Mouse (Mus musculus): ENCODE data around the gene Ubald2. TPM values are rescaled to one million over a fixed set of nuclear protein-coding genes. Genes with fewer than 3 reads are reported as not detected.
"Not testable (repeated sequence)": the region's sequence is repeated elsewhere in the genome, so short reads cannot be mapped to it uniquely, and the experiment has no call there.

The Ubald2 gene
- polyA plus RNA-seq, 1 experiment from 2014 or later: 92.4 TPM

DNA sequence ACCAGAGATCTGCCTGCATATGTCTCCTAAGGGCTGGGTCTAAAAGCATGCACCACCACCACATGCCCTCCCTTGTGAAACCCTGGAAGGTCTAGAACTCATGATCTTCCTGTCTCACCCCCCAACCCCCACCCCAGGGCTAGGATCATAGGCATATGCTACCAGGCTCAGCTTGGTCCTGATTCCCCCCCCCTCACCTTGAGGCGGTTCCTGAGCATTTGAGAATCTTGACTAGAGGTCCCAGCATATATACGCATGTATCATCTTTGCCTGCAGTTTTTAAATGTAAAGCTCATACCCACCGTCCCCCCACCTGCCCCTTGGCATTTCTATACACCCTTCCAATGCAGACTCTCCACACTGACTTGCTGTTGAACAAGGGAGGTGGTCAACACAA is 37.0 kb upstream of the Ubald2 start:
- no peak for DNase-seq (ENCODE audit: low spot score)
- no peaks in the 10 kb centered on the region for H3K27me3 ChIP-seq (ENCODE audit: control insufficient read depth, insufficient read depth, low read length)
- ATAC-seq (ENCODE audit: insufficient read depth, low FRiP score, low TSS enrichment): no peak
- H3K4me2 ChIP-seq (ENCODE audit: low read depth): no peak overlapping the region
- no peak overlapping the region for H3K27ac ChIP-seq (ENCODE audit: low read depth, low read length)
- H3K4me3 ChIP-seq (ENCODE audit: low read depth, low read length): no peak overlapping the region
- no peak overlapping the region for H3K9ac ChIP-seq (ENCODE audit: low read length)
- 100% methylated on average over 3 of the region's 3 CpGs for whole genome bisulfite sequencing
- no peaks in the 10 kb centered on the region for H3K36me3 ChIP-seq (ENCODE audit: control insufficient read depth, insufficient read depth, low read length)
- no peaks in the 10 kb centered on the region for H3K9me3 ChIP-seq (ENCODE audit: control insufficient read depth, low read length)
- H3K4me1 ChIP-seq (ENCODE audit: control insufficient read depth, insufficient read depth, low read length): no peaks in the 10 kb centered on the region

- Histone ChIP-seq H3K9me3 (ENCODE audit: control insufficient read depth, low read length) (no peaks in the 10 kb centered on the region), H3K27me3 (ENCODE audit: control insufficient read depth, insufficient read depth, low read length) (no peaks in the 10 kb centered on the region), H3K4me1 (ENCODE audit: control insufficient read depth, insufficient read depth, low read length) (no peaks in the 10 kb centered on the region), H3K9ac (ENCODE audit: low read length) (no peak overlapping the region), H3K4me3 (ENCODE audit: low read depth, low read length) (no peak overlapping the region), H3K4me2 (ENCODE audit: low read depth) (no peak overlapping the region), H3K27ac (ENCODE audit: low read depth, low read length) (no peak overlapping the region), H3K36me3 (ENCODE audit: control insufficient read depth, insufficient read depth, low read length) (no peaks in the 10 kb centered on the region)
- 85% methylated on average over 8 of the region's 8 CpGs for WGBS
- no peak for ATAC-seq (ENCODE audit: insufficient read depth, low FRiP score, low TSS enrichment)
- no peak for DNase-seq (ENCODE audit: low spot score)
Observed at GRCm38 (mm10) chr11:116397517-116398347, 36.2 kb upstream of the Ubald2 start.

DNA sequence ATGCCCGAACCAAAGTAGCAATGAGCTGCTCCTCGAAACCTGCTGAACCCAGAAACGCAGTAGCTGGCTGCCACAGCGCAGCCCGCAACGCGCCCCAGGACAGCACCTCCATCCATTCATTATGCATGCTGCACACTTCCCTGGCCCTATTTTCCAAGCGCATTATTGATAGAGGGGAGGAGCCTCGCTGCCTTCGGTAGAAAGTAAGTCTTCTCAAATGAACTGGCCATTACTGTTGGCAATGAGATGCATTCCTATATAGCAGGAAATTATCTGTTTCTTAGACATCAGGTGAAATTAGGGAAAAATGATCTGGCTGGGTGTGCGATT is 35.6 kb upstream of the Ubald2 start:
- 88% methylated on average over 11 of the region's 11 CpGs for WGBS
- Histone ChIP-seq H3K27ac (ENCODE audit: low read depth, low read length) (no peak overlapping the region), H3K9ac (ENCODE audit: low read length) (no peak overlapping the region), H3K9me3 (ENCODE audit: control insufficient read depth, low read length) (no peaks in the 10 kb centered on the region), H3K4me1 (ENCODE audit: control insufficient read depth, insufficient read depth, low read length) (no peaks in the 10 kb centered on the region), H3K4me3 (ENCODE audit: low read depth, low read length) (no peak overlapping the region), H3K36me3 (ENCODE audit: control insufficient read depth, insufficient read depth, low read length) (no peaks in the 10 kb centered on the region), H3K4me2 (ENCODE audit: low read depth) (no peak overlapping the region), H3K27me3 (ENCODE audit: control insufficient read depth, insufficient read depth, low read length) (no peaks in the 10 kb centered on the region)
- ATAC-seq (ENCODE audit: insufficient read depth, low FRiP score, low TSS enrichment): no peak
- DNase-seq (ENCODE audit: low spot score): no peak

- no peaks in the 10 kb centered on the region for H3K9me3 ChIP-seq (ENCODE audit: control insufficient read depth, low read length)
- WGBS: 64% methylated on average over 4 of the region's 4 CpGs
- H3K27me3 ChIP-seq (ENCODE audit: control insufficient read depth, insufficient read depth, low read length): no peaks in the 10 kb centered on the region
- no peaks in the 10 kb centered on the region for H3K4me1 ChIP-seq (ENCODE audit: control insufficient read depth, insufficient read depth, low read length)
- no peak overlapping the region for H3K27ac ChIP-seq (ENCODE audit: low read depth, low read length)
- peaks cover 4% of the 10 kb centered on the region; the same call in 1 of the 2 replicates for H3K36me3 ChIP-seq (ENCODE audit: control insufficient read depth, insufficient read depth, low read length)
- DNase-seq (ENCODE audit: low spot score) (no peak), ATAC-seq (ENCODE audit: insufficient read depth, low FRiP score, low TSS enrichment) (no peak)
- H3K9ac ChIP-seq (ENCODE audit: low read length): no peak overlapping the region
- no peak overlapping the region for H3K4me3 ChIP-seq (ENCODE audit: low read depth, low read length)
- no peak overlapping the region for H3K4me2 ChIP-seq (ENCODE audit: low read depth)
Observed at GRCm38 (mm10) chr11:116400560-116400959, 33.3 kb upstream of the Ubald2 start.

GRCm38 (mm10) chr11:116405601-116406000 is 28.3 kb upstream of the Ubald2 start:
- H3K4me1 ChIP-seq (ENCODE audit: control insufficient read depth, insufficient read depth, low read length): no peaks in the 10 kb centered on the region
- 86% methylated on average over 4 of the region's 4 CpGs for WGBS
- H3K4me3 ChIP-seq (ENCODE audit: low read depth, low read length): no peak overlapping the region
- H3K4me2 ChIP-seq (ENCODE audit: low read depth): no peak overlapping the region
- no peaks in the 10 kb centered on the region for H3K9me3 ChIP-seq (ENCODE audit: control insufficient read depth, low read length)
- H3K27me3 ChIP-seq (ENCODE audit: control insufficient read depth, insufficient read depth, low read length): no peaks in the 10 kb centered on the region
- H3K27ac ChIP-seq (ENCODE audit: low read depth, low read length): no peak overlapping the region
- no peak overlapping the region for H3K9ac ChIP-seq (ENCODE audit: low read length)
- H3K36me3 ChIP-seq (ENCODE audit: control insufficient read depth, insufficient read depth, low read length): peaks cover 4% of the 10 kb centered on the region; the same call in 1 of the 2 replicates
- DNase-seq (ENCODE audit: low spot score) (no peak), ATAC-seq (ENCODE audit: insufficient read depth, low FRiP score, low TSS enrichment) (no peak)

DNA sequence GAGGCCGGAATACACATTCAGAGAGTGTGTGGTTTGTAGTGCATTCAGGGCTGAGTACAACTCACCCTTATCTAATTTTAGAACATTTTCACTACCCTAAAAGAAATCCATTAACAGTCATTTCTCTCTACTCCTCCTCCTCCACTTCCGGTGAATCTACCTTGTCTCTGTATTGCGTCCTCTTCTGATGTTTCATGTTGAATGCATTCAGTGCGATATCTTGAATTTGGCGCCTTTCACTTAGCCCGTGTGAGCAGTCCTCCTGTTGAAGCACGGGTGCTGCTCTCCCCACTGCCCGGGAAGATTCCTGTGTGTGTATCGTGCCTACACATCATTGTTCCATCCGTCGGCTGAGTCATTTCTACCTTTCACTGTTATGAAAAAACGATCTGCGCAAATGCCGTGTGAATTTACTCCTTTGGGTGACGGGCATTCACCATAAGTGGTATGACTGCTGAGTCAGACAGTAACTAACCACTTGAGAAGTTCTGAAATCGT is 27.6 kb upstream of the Ubald2 start:
- no peak overlapping the region for H3K27ac ChIP-seq (ENCODE audit: low read depth, low read length)
- no peak for ATAC-seq (ENCODE audit: insufficient read depth, low FRiP score, low TSS enrichment)
- no peak overlapping the region for H3K4me2 ChIP-seq (ENCODE audit: low read depth)
- DNase-seq (ENCODE audit: low spot score): no peak
- H3K9me3 ChIP-seq (ENCODE audit: control insufficient read depth, low read length): no peaks in the 10 kb centered on the region
- peaks cover 4% of the 10 kb centered on the region; the same call in 1 of the 2 replicates for H3K36me3 ChIP-seq (ENCODE audit: control insufficient read depth, insufficient read depth, low read length)
- no peak overlapping the region for H3K4me3 ChIP-seq (ENCODE audit: low read depth, low read length)
- no peaks in the 10 kb centered on the region for H3K27me3 ChIP-seq (ENCODE audit: control insufficient read depth, insufficient read depth, low read length)
- H3K9ac ChIP-seq (ENCODE audit: low read length): no peak overlapping the region
- 94% methylated on average over 16 of the region's 16 CpGs for WGBS
- peaks cover 3% of the 10 kb centered on the region; the same call in 1 of the 2 replicates for H3K4me1 ChIP-seq (ENCODE audit: control insufficient read depth, insufficient read depth, low read length)

DNA sequence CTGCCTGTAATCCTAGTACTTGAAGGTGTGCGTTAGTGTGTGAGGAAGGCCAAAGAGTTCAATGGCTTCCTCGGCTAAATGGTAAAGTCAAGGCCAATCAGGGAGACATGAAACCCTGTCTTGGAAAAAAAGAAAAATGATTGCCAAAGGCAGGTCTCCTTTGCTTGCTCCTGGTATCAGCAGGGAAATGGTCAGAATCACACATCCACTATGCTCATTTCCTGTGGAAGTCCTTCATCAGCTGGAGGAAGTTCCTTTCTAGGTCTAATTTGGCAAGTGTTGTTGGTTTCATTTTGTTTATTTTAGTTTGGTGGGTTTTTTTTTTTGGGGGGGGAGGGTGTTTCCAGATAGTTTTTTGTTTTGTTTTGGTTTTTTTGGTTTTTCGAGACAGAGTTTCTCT is 24.9 kb upstream of the Ubald2 start:
- Histone ChIP-seq H3K36me3 (ENCODE audit: control insufficient read depth, insufficient read depth, low read length) (peaks cover under 1% of the 10 kb centered on the region; the same call in 1 of the 2 replicates), H3K9ac (ENCODE audit: low read length) (no peak overlapping the region), H3K4me1 (ENCODE audit: control insufficient read depth, insufficient read depth, low read length) (peaks cover 9% of the 10 kb centered on the region), H3K4me2 (ENCODE audit: low read depth) (no peak overlapping the region), H3K27ac (ENCODE audit: low read depth, low read length) (no peak overlapping the region), H3K4me3 (ENCODE audit: low read depth, low read length) (no peak overlapping the region), H3K27me3 (ENCODE audit: control insufficient read depth, insufficient read depth, low read length) (no peaks in the 10 kb centered on the region), H3K9me3 (ENCODE audit: control insufficient read depth, low read length) (no peaks in the 10 kb centered on the region)
- ATAC-seq (ENCODE audit: insufficient read depth, low FRiP score, low TSS enrichment) (no peak), DNase-seq (ENCODE audit: low spot score) (no peak)
- whole genome bisulfite sequencing: 90% methylated on average over 3 of the region's 3 CpGs

- not testable (repeated sequence) for H3K9me3 ChIP-seq (ENCODE audit: control insufficient read depth, low read length); H3K4me2 ChIP-seq (ENCODE audit: low read depth); H3K4me1 ChIP-seq (ENCODE audit: control insufficient read depth, insufficient read depth, low read length); H3K36me3 ChIP-seq (ENCODE audit: control insufficient read depth, insufficient read depth, low read length); H3K27ac ChIP-seq (ENCODE audit: low read depth, low read length); H3K9ac ChIP-seq (ENCODE audit: low read length); ATAC-seq (ENCODE audit: insufficient read depth, low FRiP score, low TSS enrichment); DNase-seq (ENCODE audit: low spot score); H3K4me3 ChIP-seq (ENCODE audit: low read depth, low read length); H3K27me3 ChIP-seq (ENCODE audit: control insufficient read depth, insufficient read depth, low read length)
- 94% methylated on average over 4 of the region's 4 CpGs for WGBS
Observed at GRCm38 (mm10) chr11:116410415-116410814, 23.5 kb upstream of the Ubald2 start.

GRCm38 (mm10) chr11:116411582-116411981 is 22.3 kb upstream of the Ubald2 start:
- ATAC-seq (ENCODE audit: insufficient read depth, low FRiP score, low TSS enrichment): no peak
- no peak for DNase-seq (ENCODE audit: low spot score)
- no peaks in the 10 kb centered on the region for H3K9me3 ChIP-seq (ENCODE audit: control insufficient read depth, low read length)
- peak overlapping the region; percentile 93; the same call in 1 of the 2 replicates for H3K9ac ChIP-seq (ENCODE audit: low read length)
- peak overlapping the region; percentile 98 for H3K4me2 ChIP-seq (ENCODE audit: low read depth)
- H3K4me3 ChIP-seq (ENCODE audit: low read depth, low read length): peak overlapping the region; percentile 82
- peaks cover 9% of the 10 kb centered on the region for H3K4me1 ChIP-seq (ENCODE audit: control insufficient read depth, insufficient read depth, low read length)
- H3K27ac ChIP-seq (ENCODE audit: low read depth, low read length): no peak overlapping the region
- no peaks in the 10 kb centered on the region for H3K27me3 ChIP-seq (ENCODE audit: control insufficient read depth, insufficient read depth, low read length)
- H3K36me3 ChIP-seq (ENCODE audit: control insufficient read depth, insufficient read depth, low read length): no peaks in the 10 kb centered on the region
- WGBS: 11% methylated on average over 6 of the region's 6 CpGs
